Mouse (Mus musculus) kidney, adult 2 months (tissue): ENCODE measurements around the gene Ppm1j.

Experiments
- CTCF ChIP-seq: fragments of 200-500 bp; conservative IDR thresholded peaks from 2 replicates; pipeline ENCODE4 v1.5.1; 2011; ENCODE audit warnings: low read depth, mild to moderate bottlenecking, control low read depth, low read length, moderate library complexity, mixed read lengths; ENCODE audit not compliant: insufficient read depth, insufficient read length
- POLR2A ChIP-seq: fragments of 200-500 bp; IDR thresholded peaks from one replicate; pipeline ENCODE4 v1.6.1; 2011; ENCODE audit warnings: low read depth, low read length, control low read depth

DNA sequence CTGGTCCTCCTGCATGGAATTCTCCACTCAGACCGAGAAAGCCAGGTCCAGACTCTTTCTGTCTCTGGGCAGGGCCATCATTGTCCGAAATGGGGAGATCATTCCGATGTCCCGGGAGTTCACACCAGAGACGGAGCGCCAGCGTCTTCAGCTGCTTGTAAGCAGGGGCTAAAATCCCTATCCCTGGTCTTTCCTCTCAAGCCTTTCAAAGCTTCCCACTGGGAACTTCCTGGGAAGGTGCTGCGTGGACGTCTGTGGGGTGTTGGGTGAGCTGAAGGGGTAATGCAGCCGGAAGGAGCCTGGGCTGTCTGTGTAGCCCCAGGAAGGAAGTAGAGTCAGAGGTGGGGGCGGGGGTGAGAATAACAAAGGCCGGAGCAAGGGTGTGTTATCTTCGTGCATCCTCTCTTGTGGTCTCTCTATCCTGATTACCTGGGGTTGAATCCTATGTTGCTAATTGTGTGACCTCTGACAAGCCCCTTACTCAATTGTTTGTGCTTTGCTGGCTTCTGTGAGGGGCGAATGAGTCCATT is 3.2 kb downstream of the Ppm1j start:
- no peak for TF ChIP-seq POLR2A
- no peak for TF ChIP-seq CTCF
